Mouse (Mus musculus): ENCODE measurements around the gene Sh2b2. TPM values are rescaled to one million over a fixed set of nuclear protein-coding genes. Genes with fewer than 3 reads are reported as not detected.

The Sh2b2 gene
- total and polyA plus RNA-seq, 2 experiments from 2014 or later: 20.9 to 58.0 TPM

DNA sequence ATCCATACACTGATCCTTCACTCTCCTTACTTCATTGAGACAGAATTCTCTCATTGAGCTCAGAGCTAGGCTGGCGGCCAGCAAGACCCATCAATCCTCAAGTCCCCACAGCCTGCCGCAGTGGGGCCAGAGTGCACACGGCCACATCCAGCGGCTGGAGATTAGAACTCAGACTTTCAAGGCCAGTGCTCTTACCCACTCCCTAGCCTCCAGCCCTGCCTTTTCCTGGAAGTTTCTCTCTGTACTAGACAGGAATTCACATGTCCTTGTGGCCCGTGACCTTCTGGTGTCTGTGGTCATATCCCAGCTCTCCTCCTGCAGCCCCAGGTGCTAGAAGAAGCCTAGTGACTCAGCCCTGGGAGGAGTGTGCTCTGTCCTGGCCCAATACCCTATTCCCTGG lies 9.7 kb downstream of the Sh2b2 start:
- no peaks in the 10 kb centered on the region for H3K9me3 ChIP-seq (ENCODE audit: low read length)
- H3K27me3 ChIP-seq (ENCODE audit: insufficient read depth, low read length): no peaks in the 10 kb centered on the region
- WGBS: 83% methylated on average over 5 of the region's 5 CpGs
- no peak overlapping the region for H3K4me2 ChIP-seq (ENCODE audit: low read depth, low read length, poor library complexity, severe bottlenecking)
- H3K27ac ChIP-seq (ENCODE audit: low read depth, low read length): no peak overlapping the region
- no peak for TF ChIP-seq CTCF (IDR thresholded peaks at IDR 0.05)
- ATAC-seq (ENCODE audit: low FRiP score) (no peak), DNase-seq (ENCODE audit: low spot score) (no peak)
- H3K36me3 ChIP-seq (ENCODE audit: insufficient read depth, low read length): peaks cover 5% of the 10 kb centered on the region
- no peak overlapping the region for H3K9ac ChIP-seq (replicated peaks; ENCODE audit: low read length, poor library complexity, severe bottlenecking)
- peaks cover 4% of the 10 kb centered on the region; the same call in 1 of the 2 replicates for H3K4me1 ChIP-seq (ENCODE audit: insufficient read depth, low read length)
- H3K4me3 ChIP-seq (ENCODE audit: low read depth, low read length): no peak overlapping the region

DNA sequence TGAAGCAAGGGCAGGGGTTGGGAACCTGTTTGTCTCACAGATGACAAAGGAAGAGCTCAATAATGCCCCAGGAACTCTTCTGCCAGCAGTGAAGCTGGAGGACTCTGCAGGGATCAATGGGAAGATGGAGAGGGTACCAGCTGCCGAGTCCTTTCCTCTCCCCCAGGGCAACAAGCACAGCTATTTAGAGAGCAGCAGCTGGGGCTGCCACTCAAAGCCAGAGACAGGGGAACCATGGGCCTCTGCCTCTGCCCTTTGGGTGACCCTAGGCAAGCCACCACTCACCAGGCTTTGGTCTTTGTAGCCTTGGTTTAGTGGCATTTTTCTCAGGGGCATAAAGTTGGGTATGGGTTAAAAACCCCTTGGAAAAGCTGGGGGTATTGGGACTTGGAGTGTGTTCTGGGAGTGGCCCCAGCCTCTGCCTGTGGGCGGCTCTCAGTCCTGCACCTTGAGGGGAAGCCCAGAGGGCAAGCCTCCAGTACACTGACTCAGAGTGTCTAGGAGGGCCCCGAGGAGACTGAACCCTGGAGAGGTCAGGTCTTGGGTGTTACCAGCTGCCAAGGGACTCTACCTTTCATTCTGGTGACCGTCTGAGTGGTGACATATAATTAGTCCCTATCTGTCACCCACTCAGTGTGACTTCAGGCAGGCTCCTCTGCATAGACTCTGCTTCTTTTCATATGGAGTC lies 15.9 kb downstream of the Sh2b2 start:
- Histone ChIP-seq H3K4me1 (ENCODE audit: insufficient read depth, low read length) (no peaks in the 10 kb centered on the region), H3K27ac (ENCODE audit: low read depth, low read length) (no peak overlapping the region), H3K36me3 (ENCODE audit: insufficient read depth, low read length) (peaks cover 42% of the 10 kb centered on the region), H3K9me3 (ENCODE audit: low read length) (no peaks in the 10 kb centered on the region), H3K4me2 (ENCODE audit: low read depth, low read length, poor library complexity, severe bottlenecking) (no peak overlapping the region), H3K4me3 (ENCODE audit: low read depth, low read length) (no peak overlapping the region), H3K27me3 (ENCODE audit: insufficient read depth, low read length) (no peaks in the 10 kb centered on the region), H3K9ac (replicated peaks; ENCODE audit: low read length, poor library complexity, severe bottlenecking) (no peak overlapping the region)
- DNase-seq (ENCODE audit: low spot score) (no peak), ATAC-seq (ENCODE audit: low FRiP score) (no peak)
- no peak for TF ChIP-seq CTCF (IDR thresholded peaks at IDR 0.05)
- WGBS: 72% methylated on average over 4 of the region's 4 CpGs

- Histone ChIP-seq H3K36me3 (ENCODE audit: insufficient read depth, low read length) (peaks cover 60% of the 10 kb centered on the region), H3K4me2 (ENCODE audit: low read depth, low read length, poor library complexity, severe bottlenecking) (no peak overlapping the region), H3K27ac (ENCODE audit: low read depth, low read length) (no peak overlapping the region), H3K27me3 (ENCODE audit: insufficient read depth, low read length) (no peaks in the 10 kb centered on the region), H3K9me3 (ENCODE audit: low read length) (no peaks in the 10 kb centered on the region), H3K4me3 (ENCODE audit: low read depth, low read length) (no peak overlapping the region), H3K4me1 (ENCODE audit: insufficient read depth, low read length) (no peaks in the 10 kb centered on the region), H3K9ac (replicated peaks; ENCODE audit: low read length, poor library complexity, severe bottlenecking) (no peak overlapping the region)
- DNase-seq (ENCODE audit: low spot score) (no peak), ATAC-seq (ENCODE audit: low FRiP score) (no peak)
- 75% methylated on average over 7 of the region's 7 CpGs for WGBS
- no peak for TF ChIP-seq CTCF (IDR thresholded peaks at IDR 0.05)
These were observed 20.0 kb downstream of the Sh2b2 start for GRCm38 (mm10) chr5:136226246-136226876.

GRCm38 (mm10) chr5:136218585-136218984 lies 27.8 kb downstream of the Sh2b2 start:
- no peaks in the 10 kb centered on the region for H3K27me3 ChIP-seq (ENCODE audit: insufficient read depth, low read length)
- no peaks in the 10 kb centered on the region for H3K4me1 ChIP-seq (ENCODE audit: insufficient read depth, low read length)
- DNase-seq (ENCODE audit: low spot score) (no peak), ATAC-seq (ENCODE audit: low FRiP score) (no peak)
- no peak overlapping the region for H3K4me2 ChIP-seq (ENCODE audit: low read depth, low read length, poor library complexity, severe bottlenecking)
- H3K9ac ChIP-seq (replicated peaks; ENCODE audit: low read length, poor library complexity, severe bottlenecking): no peak overlapping the region
- H3K36me3 ChIP-seq (ENCODE audit: insufficient read depth, low read length): peaks cover 22% of the 10 kb centered on the region
- H3K4me3 ChIP-seq (ENCODE audit: low read depth, low read length): no peak overlapping the region
- no peaks in the 10 kb centered on the region for H3K9me3 ChIP-seq (ENCODE audit: low read length)
- H3K27ac ChIP-seq (ENCODE audit: low read depth, low read length): no peak overlapping the region
- 85% methylated on average over 12 of the region's 12 CpGs for WGBS
- TF ChIP-seq CTCF (IDR thresholded peaks at IDR 0.05): no peak

- no peak for TF ChIP-seq CTCF (IDR thresholded peaks at IDR 0.05)
- Histone ChIP-seq H3K4me1 (ENCODE audit: insufficient read depth, low read length) (no peaks in the 10 kb centered on the region), H3K27me3 (ENCODE audit: insufficient read depth, low read length) (no peaks in the 10 kb centered on the region), H3K4me2 (ENCODE audit: low read depth, low read length, poor library complexity, severe bottlenecking) (no peak overlapping the region), H3K9me3 (ENCODE audit: low read length) (no peaks in the 10 kb centered on the region), H3K27ac (ENCODE audit: low read depth, low read length) (no peak overlapping the region), H3K4me3 (ENCODE audit: low read depth, low read length) (no peak overlapping the region), H3K36me3 (ENCODE audit: insufficient read depth, low read length) (peaks cover 19% of the 10 kb centered on the region; the same call in 1 of the 2 replicates), H3K9ac (replicated peaks; ENCODE audit: low read length, poor library complexity, severe bottlenecking) (no peak overlapping the region)
- DNase-seq (ENCODE audit: low spot score) (no peak), ATAC-seq (ENCODE audit: low FRiP score) (no peak)
- WGBS: 71% methylated on average over 4 of the region's 4 CpGs
These were observed 28.4 kb downstream of the Sh2b2 start for GRCm38 (mm10) chr5:136217932-136218381.

- no peak overlapping the region for H3K4me2 ChIP-seq (ENCODE audit: low read depth, low read length, poor library complexity, severe bottlenecking)
- no peak overlapping the region for H3K9ac ChIP-seq (replicated peaks; ENCODE audit: low read length, poor library complexity, severe bottlenecking)
- no peaks in the 10 kb centered on the region for H3K4me1 ChIP-seq (ENCODE audit: insufficient read depth, low read length)
- H3K27ac ChIP-seq (ENCODE audit: low read depth, low read length): no peak overlapping the region
- no peaks in the 10 kb centered on the region for H3K27me3 ChIP-seq (ENCODE audit: insufficient read depth, low read length)
- H3K36me3 ChIP-seq (ENCODE audit: insufficient read depth, low read length): peaks cover 18% of the 10 kb centered on the region; the same call in 1 of the 2 replicates
- H3K4me3 ChIP-seq (ENCODE audit: low read depth, low read length): no peak overlapping the region
- no peak for TF ChIP-seq CTCF (IDR thresholded peaks at IDR 0.05)
- H3K9me3 ChIP-seq (ENCODE audit: low read length): no peaks in the 10 kb centered on the region
- DNase-seq (ENCODE audit: low spot score) (no peak), ATAC-seq (ENCODE audit: low FRiP score) (no peak)
- WGBS: 87% methylated on average over 18 of the region's 18 CpGs
These were observed 29.2 kb downstream of the Sh2b2 start for GRCm38 (mm10) chr5:136217004-136217665.

Data from midbrain, postnatal 0 days (tissue).